Mouse (Mus musculus) duodenum, adult 2 months (tissue): ENCODE data around the gene Carhsp1. TPM values are rescaled to one million over a fixed set of nuclear protein-coding genes. Genes with fewer than 3 reads are reported as not detected.

ENCODE experiments used
- polyA plus RNA-seq: library from polyadenylated mRNA; depleted of rRNA; stranded (reverse); fragments of >200 nt; gene quantifications from 2 replicates; pipeline ENCODE4 v1.2.3, GENCODE M21; 2012; ENCODE audit warnings: low replicate concordance; rRNA removed

Gene Carhsp1
- polyA plus RNA-seq, result 78.5 and 171 TPM in 2 replicates

GRCm38 (mm10) chr16:8671551-8672349 is at the start of gene Carhsp1:
Gene Carhsp1, minus strand, starts transcription at chr16:8672155.

GRCm38 (mm10) chr16:8680470-8680869 is 8.5 kb upstream of the Carhsp1 start, which contains the start of gene Gm5767:
Gene Gm5767, plus strand, starts transcription at chr16:8680770.

GRCm38 (mm10) chr16:8637217-8638051 is 34.5 kb downstream of the Carhsp1 start, which contains the start of the genes Pmm2 and Tmem186:
Gene Pmm2, plus strand, starts transcription at chr16:8637674.
Gene Tmem186, minus strand, starts transcription at chr16:8637712.

Other genes with a start within 250 kb of the Carhsp1 start
- gene Tmem114, start 247.0 kb downstream of the Carhsp1 start, polyA plus RNA-seq, result not detected in 2 replicates
- 6.6 and 11.4 TPM in 2 replicates for gene Mettl22, start 201.4 kb downstream of the Carhsp1 start, polyA plus RNA-seq
- 13.9 and 14.2 TPM in 2 replicates for gene Abat, start 158.7 kb downstream of the Carhsp1 start, polyA plus RNA-seq
- 221 and 282 TPM in 2 replicates for gene Pmm2, start 34.5 kb downstream of the Carhsp1 start, polyA plus RNA-seq
- gene Tmem186, start 34.4 kb downstream of the Carhsp1 start, polyA plus RNA-seq, result 6.6 and 10.4 TPM in 2 replicates
- 0.54 and 0.81 TPM in 2 replicates for gene Gm5767, start 8.6 kb upstream of the Carhsp1 start, polyA plus RNA-seq
- 6.3 and 6.8 TPM in 2 replicates for gene Usp7, start 120.2 kb upstream of the Carhsp1 start, polyA plus RNA-seq
- gene 1810013L24Rik, start 157.9 kb upstream of the Carhsp1 start, polyA plus RNA-seq, result 5.1 and 8.1 TPM in 2 replicates